Mouse (Mus musculus) kidney, embryonic 15.5 days (tissue): ENCODE data around the gene Ank3. TPM values are rescaled to one million over a fixed set of nuclear protein-coding genes. Genes with fewer than 3 reads are reported as not detected.

Experiments
- ATAC-seq: fragments of 200-750 bp; cut with Nextera tagmentation; replicated peaks from 2 replicates; pipeline ENCODE4 v1.8.0; 2017; ENCODE audit warnings: moderate TSS enrichment; ENCODE audit not compliant: low FRiP score
- H3K27ac ChIP-seq: fragments of 300-500 bp; sonication (generic); 2 replicates; pipeline ENCODE4 v1.5.1; 2015; ENCODE audit warnings: mild to moderate bottlenecking, inconsistent platforms
- H3K27me3 ChIP-seq: fragments of 300-500 bp; sonication (generic); 2 replicates; pipeline ENCODE4 v1.6.1; 2015; ENCODE audit warnings: inconsistent platforms
- H3K36me3 ChIP-seq: fragments of 300-500 bp; sonication (generic); 2 replicates; pipeline ENCODE4 v1.6.1; 2015; ENCODE audit warnings: inconsistent platforms
- H3K4me1 ChIP-seq: fragments of 300-500 bp; sonication (generic); 2 replicates; pipeline ENCODE4 v1.6.1; 2015; ENCODE audit warnings: inconsistent platforms
- H3K4me2 ChIP-seq: fragments of 300-500 bp; sonication (generic); 2 replicates; pipeline ENCODE4 v1.6.1; 2015; ENCODE audit warnings: moderate library complexity, mild to moderate bottlenecking, inconsistent platforms
- H3K4me3 ChIP-seq: fragments of 300-500 bp; sonication (generic); replicated peaks from 2 replicates; pipeline ENCODE4 v1.5.1; 2015; ENCODE audit warnings: mild to moderate bottlenecking, inconsistent platforms
- H3K9ac ChIP-seq: fragments of 300-500 bp; sonication (generic); 2 replicates; pipeline ENCODE4 v1.6.1; 2015; ENCODE audit warnings: mild to moderate bottlenecking, inconsistent platforms
- H3K9me3 ChIP-seq: fragments of 300-500 bp; sonication (generic); replicated peaks from 2 replicates; pipeline ENCODE4 v1.6.1; 2016; ENCODE audit warnings: inconsistent platforms
- WGBS: fragments of 180-500 bp; shearing (Covaris S2); methylation state at CpG from one replicate; pipeline ENCODE4 v1.1.7; 2015; ENCODE audit warnings: mixed read lengths; 5-methylcytosine and 5-hydroxymethylcytosine counted together
- polyA plus RNA-seq: library from polyadenylated mRNA; unstranded; fragments of >200 nt; fragmentation: Nextera tagmentation; extraction: Ambion mirVana; gene quantifications from 2 replicates; pipeline ENCODE4 v1.2.1, GENCODE M21; 2015

Gene Ank3
- polyA plus RNA-seq, 1 experiment from 2014 or later: 47.9 TPM

GRCm38 (mm10) chr10:69373796-69374550, 24.6 kb upstream of the Ank3 start:
- no peak for ATAC-seq
- WGBS: 69% methylated on average over 10 of the region's 10 CpGs

GRCm38 (mm10) chr10:69375154-69375553, 23.4 kb upstream of the Ank3 start:
- Histone ChIP-seq H3K9me3 (no peaks in the 10 kb centered on the region), H3K4me3 (no peak overlapping the region), H3K4me1 (no peaks in the 10 kb centered on the region), H3K27ac (no peak overlapping the region), H3K9ac (no peak overlapping the region), H3K27me3 (no peaks in the 10 kb centered on the region), H3K36me3 (no peaks in the 10 kb centered on the region), H3K4me2 (no peak overlapping the region)
- ATAC-seq: no peak
- 54% methylated on average over 7 of the region's 7 CpGs for WGBS

More at GRCm38 (mm10) chr10:69373796-69374550, 24.6 kb upstream of the Ank3 start:
- no peaks in the 10 kb centered on the region for H3K4me1 ChIP-seq
- no peak overlapping the region for H3K4me2 ChIP-seq
- no peaks in the 10 kb centered on the region for H3K27me3 ChIP-seq
- H3K9ac ChIP-seq: no peak overlapping the region
- no peak overlapping the region for H3K27ac ChIP-seq
- H3K9me3 ChIP-seq: no peaks in the 10 kb centered on the region
- H3K36me3 ChIP-seq: no peaks in the 10 kb centered on the region
- H3K4me3 ChIP-seq: no peak overlapping the region

- H3K27me3 ChIP-seq: no peaks in the 10 kb centered on the region
- 83% methylated on average over 1 of the region's 1 CpGs for WGBS
- H3K4me3 ChIP-seq: no peak overlapping the region
- no peaks in the 10 kb centered on the region for H3K36me3 ChIP-seq
- H3K4me2 ChIP-seq: no peak overlapping the region
- no peak overlapping the region for H3K9ac ChIP-seq
- H3K4me1 ChIP-seq: no peaks in the 10 kb centered on the region
- H3K27ac ChIP-seq: no peak overlapping the region
- no peaks in the 10 kb centered on the region for H3K9me3 ChIP-seq
- ATAC-seq: no peak
Measured at GRCm38 (mm10) chr10:69383186-69383585, 15.4 kb upstream of the Ank3 start.

GRCm38 (mm10) chr10:69384640-69385039, 13.9 kb upstream of the Ank3 start:
- H3K9ac ChIP-seq: no peak overlapping the region
- WGBS: 69% methylated on average over 11 of the region's 11 CpGs
- no peaks in the 10 kb centered on the region for H3K27me3 ChIP-seq
- no peak overlapping the region for H3K4me3 ChIP-seq
- H3K4me1 ChIP-seq: no peaks in the 10 kb centered on the region
- no peaks in the 10 kb centered on the region for H3K36me3 ChIP-seq
- H3K4me2 ChIP-seq: no peak overlapping the region
- no peak overlapping the region for H3K27ac ChIP-seq
- no peaks in the 10 kb centered on the region for H3K9me3 ChIP-seq
- ATAC-seq: no peak

GRCm38 (mm10) chr10:69385136-69385535, 13.4 kb upstream of the Ank3 start:
- Histone ChIP-seq H3K4me1 (no peaks in the 10 kb centered on the region), H3K9me3 (no peaks in the 10 kb centered on the region), H3K27ac (no peak overlapping the region), H3K4me2 (no peak overlapping the region), H3K36me3 (no peaks in the 10 kb centered on the region), H3K4me3 (no peak overlapping the region), H3K27me3 (no peaks in the 10 kb centered on the region), H3K9ac (no peak overlapping the region)
- WGBS: 96% methylated on average over 8 of the region's 8 CpGs
- ATAC-seq: no peak

GRCm38 (mm10) chr10:69386767-69387166, 11.8 kb upstream of the Ank3 start:
- H3K4me1 ChIP-seq: no peaks in the 10 kb centered on the region
- H3K27me3 ChIP-seq: no peaks in the 10 kb centered on the region
- H3K4me3 ChIP-seq: no peak overlapping the region
- no peaks in the 10 kb centered on the region for H3K36me3 ChIP-seq
- WGBS: 84% methylated on average over 8 of the region's 8 CpGs
- no peak overlapping the region for H3K9ac ChIP-seq
- no peak overlapping the region for H3K27ac ChIP-seq
- H3K4me2 ChIP-seq: no peak overlapping the region
- no peak for ATAC-seq
- no peaks in the 10 kb centered on the region for H3K9me3 ChIP-seq

GRCm38 (mm10) chr10:69389511-69389910, 9.1 kb upstream of the Ank3 start:
- Histone ChIP-seq H3K27me3 (no peaks in the 10 kb centered on the region), H3K4me2 (no peak overlapping the region), H3K36me3 (no peaks in the 10 kb centered on the region), H3K9me3 (no peaks in the 10 kb centered on the region), H3K4me1 (no peaks in the 10 kb centered on the region), H3K9ac (no peak overlapping the region), H3K27ac (no peak overlapping the region), H3K4me3 (no peak overlapping the region)
- no peak for ATAC-seq
- WGBS: 91% methylated on average over 4 of the region's 4 CpGs

GRCm38 (mm10) chr10:69398197-69398762, 293 bp upstream of the Ank3 start:
- H3K27me3 ChIP-seq: peaks cover 43% of the 10 kb centered on the region
- peak; percentile 55; the same call in 1 of the 2 replicates for ATAC-seq
- under 1% methylated on average over 26 of the region's 26 CpGs for WGBS

GRCm38 (mm10) chr10:69399814-69400385, 1.3 kb downstream of the Ank3 start:
- Histone ChIP-seq H3K36me3 (no peaks in the 10 kb centered on the region), H3K4me1 (peaks cover 28% of the 10 kb centered on the region), H3K27ac (no peak overlapping the region), H3K27me3 (peaks cover 43% of the 10 kb centered on the region), H3K4me2 (peak overlapping the region; percentile 99), H3K9me3 (no peaks in the 10 kb centered on the region), H3K4me3 (peak overlapping the region; percentile 80), H3K9ac (peak overlapping the region; percentile 60; the same call in 1 of the 2 replicates)
- WGBS: 3% methylated on average over 17 of the region's 17 CpGs
- ATAC-seq: no peak

More at GRCm38 (mm10) chr10:69398197-69398762, 293 bp upstream of the Ank3 start:
- Histone ChIP-seq H3K27ac (no peak overlapping the region; the same call in 1 of the 2 replicates), H3K9me3 (no peaks in the 10 kb centered on the region), H3K4me2 (peak overlapping the region; percentile 99), H3K4me3 (peak overlapping the region; percentile 80), H3K36me3 (no peaks in the 10 kb centered on the region), H3K9ac (peak overlapping the region; percentile 60), H3K4me1 (peaks cover 28% of the 10 kb centered on the region)

GRCm38 (mm10) chr10:69405431-69405830, 6.9 kb downstream of the Ank3 start:
- ATAC-seq: no peak
- Histone ChIP-seq H3K9me3 (no peaks in the 10 kb centered on the region), H3K4me3 (no peak overlapping the region), H3K27ac (no peak overlapping the region), H3K9ac (no peak overlapping the region), H3K27me3 (peaks cover 10% of the 10 kb centered on the region), H3K4me2 (no peak overlapping the region), H3K36me3 (no peaks in the 10 kb centered on the region), H3K4me1 (peaks cover 3% of the 10 kb centered on the region; the same call in 1 of the 2 replicates)
- WGBS: 53% methylated on average over 4 of the region's 4 CpGs

GRCm38 (mm10) chr10:69414888-69415287, 16.3 kb downstream of the Ank3 start:
- H3K4me1 ChIP-seq: no peaks in the 10 kb centered on the region
- no peaks in the 10 kb centered on the region for H3K36me3 ChIP-seq
- no peak overlapping the region for H3K4me3 ChIP-seq
- H3K27me3 ChIP-seq: no peaks in the 10 kb centered on the region
- H3K27ac ChIP-seq: no peak overlapping the region
- H3K9me3 ChIP-seq: no peaks in the 10 kb centered on the region
- no peak overlapping the region for H3K9ac ChIP-seq
- H3K4me2 ChIP-seq: no peak overlapping the region
- 68% methylated on average over 12 of the region's 12 CpGs for WGBS
- no peak for ATAC-seq

GRCm38 (mm10) chr10:69418716-69419115, 20.1 kb downstream of the Ank3 start:
- Histone ChIP-seq H3K36me3 (no peaks in the 10 kb centered on the region), H3K27ac (no peak overlapping the region), H3K27me3 (no peaks in the 10 kb centered on the region), H3K4me1 (no peaks in the 10 kb centered on the region), H3K4me2 (no peak overlapping the region), H3K4me3 (no peak overlapping the region), H3K9me3 (no peaks in the 10 kb centered on the region), H3K9ac (no peak overlapping the region)
- 68% methylated on average over 8 of the region's 8 CpGs for WGBS
- ATAC-seq: no peak
